Mouse (Mus musculus) megakaryocyte-erythroid progenitor cell, adult 5-6 weeks (primary cell): ENCODE measurements at regions not wholly inside any gene's neighbourhood (a gene's known extent, or its start where the extent isn't known, plus 50 kb on each side); places are given as distances from the start of the nearest gene placed in this dataset.

Experiments
- ATAC-seq: replicated peaks from 2 replicates; pipeline ENCODE4 v1.8.0; 2016; ENCODE audit warnings: mild to moderate bottlenecking, inconsistent platforms; ENCODE audit not compliant: severe bottlenecking, poor library complexity, low FRiP score, low TSS enrichment

DNA sequence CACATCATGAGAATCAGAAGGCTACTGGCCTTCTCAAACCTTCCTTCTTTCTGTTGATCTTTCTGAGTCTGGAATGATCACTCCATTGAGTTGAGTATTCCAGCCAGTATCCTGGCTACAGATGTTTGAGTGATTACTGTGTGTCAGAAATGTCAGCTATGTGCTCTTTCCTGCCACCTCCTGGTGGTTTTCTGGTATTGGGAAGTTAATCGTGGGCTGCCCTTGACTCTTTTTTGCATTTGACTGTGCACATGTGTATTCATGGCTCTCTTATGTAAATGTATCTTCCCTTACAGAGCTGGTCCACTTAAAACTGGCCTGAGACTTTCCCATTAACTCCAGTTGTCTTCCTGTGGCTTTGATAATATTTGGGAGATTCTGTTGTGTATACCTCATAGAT is 86.6 kb upstream of the Vmn1r26 start:
- ATAC-seq: peak; percentile 73; the same call in 1 of the 2 replicates
